Mouse (Mus musculus) right cerebral cortex, postnatal 4 days (tissue): ENCODE measurements around the gene Olfr1240.

Source experiments
- DNase-seq: peaks from one replicate; pipeline ENCODE4 v3.0.0-alpha.2; 2022

Gene Olfr1240

DNA sequence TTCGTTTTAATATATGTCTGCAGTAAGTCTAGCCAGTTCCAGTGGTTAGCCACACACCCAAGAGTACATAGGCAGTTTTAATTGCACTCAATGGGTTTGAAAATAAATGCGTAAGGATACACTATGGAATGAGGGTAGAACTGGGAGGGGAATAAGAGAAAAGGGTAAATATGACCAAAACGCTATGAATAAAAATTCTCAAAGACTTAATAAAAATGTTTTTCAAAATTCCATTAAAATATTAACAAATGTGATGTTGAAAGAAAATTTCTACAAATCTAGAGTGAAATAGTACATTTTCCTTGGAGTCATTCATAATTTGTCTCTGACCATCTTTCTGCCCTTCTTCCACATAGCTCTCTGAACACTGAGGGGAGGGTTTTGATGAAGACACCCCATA, at the start of gene Olfr1240:
Gene Olfr1240, minus strand, starts transcription at position 101 of the 400 bp plus-strand sequence.
- no peak for DNase-seq

DNA sequence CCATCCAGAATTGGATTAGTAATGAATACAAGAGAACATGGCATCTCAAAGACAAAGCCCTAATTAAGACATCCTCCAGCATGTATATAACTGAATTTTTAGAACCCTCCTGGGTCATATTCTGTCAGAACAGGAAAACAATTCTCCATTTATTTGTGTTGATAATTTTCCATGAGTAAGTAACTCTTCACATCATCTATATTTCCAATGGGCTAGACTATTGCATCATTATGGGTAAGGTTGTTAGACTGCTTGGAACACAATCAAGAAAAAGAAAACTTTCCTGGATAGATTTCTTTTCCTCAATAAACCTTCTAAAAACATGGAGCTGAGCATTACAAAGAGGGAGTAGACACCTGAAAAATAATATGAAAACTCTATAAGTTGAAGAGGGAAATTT, 44.2 kb upstream of the Olfr1240 start, which contains the start of gene Olfr1241:
Gene Olfr1241, minus strand, starts transcription at position 101 of the 400 bp plus-strand sequence.
- no peak for DNase-seq

DNA sequence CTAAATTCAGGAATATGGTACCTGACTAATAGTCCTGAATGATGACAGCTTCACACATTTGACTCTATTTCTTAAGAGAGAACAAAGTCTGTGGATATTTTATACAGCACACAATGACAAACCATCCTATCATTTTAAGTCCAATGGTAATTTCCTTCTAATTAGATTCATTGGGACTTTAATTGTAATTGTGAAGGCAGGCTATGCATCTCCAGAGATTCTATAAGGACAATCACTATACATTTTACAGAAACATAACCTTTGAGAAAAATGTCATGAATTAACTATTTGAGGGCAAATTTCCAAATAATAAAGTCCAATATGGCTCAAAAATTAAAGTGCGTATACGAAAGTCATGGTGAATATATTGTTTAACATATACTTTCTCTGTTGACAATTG, 22.5 kb downstream of the Olfr1240 start, which contains the start of gene Olfr1239:
Gene Olfr1239, minus strand, starts transcription at position 101 of the 400 bp plus-strand sequence.
- no peak for DNase-seq

DNA sequence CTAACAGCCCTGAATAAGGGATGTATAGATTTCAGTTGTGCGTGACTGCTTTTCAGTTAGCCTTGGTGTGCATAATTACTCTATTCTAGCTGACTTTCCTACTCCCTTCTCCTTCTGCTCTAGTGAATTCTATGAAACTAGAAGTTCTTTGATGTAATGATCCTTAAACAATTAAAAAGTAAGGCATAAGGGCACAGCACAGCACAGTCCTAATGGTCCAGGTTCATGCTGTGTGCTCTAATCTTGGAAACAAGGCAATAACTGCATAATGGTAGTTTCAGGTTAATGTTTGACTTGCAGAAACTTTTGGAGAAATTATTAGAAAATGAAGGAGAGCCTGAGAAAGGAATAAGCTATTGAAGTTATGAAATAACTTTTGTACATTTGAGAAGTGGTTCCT, 28.2 kb downstream of the Olfr1240 start:
- no peak for DNase-seq

DNA sequence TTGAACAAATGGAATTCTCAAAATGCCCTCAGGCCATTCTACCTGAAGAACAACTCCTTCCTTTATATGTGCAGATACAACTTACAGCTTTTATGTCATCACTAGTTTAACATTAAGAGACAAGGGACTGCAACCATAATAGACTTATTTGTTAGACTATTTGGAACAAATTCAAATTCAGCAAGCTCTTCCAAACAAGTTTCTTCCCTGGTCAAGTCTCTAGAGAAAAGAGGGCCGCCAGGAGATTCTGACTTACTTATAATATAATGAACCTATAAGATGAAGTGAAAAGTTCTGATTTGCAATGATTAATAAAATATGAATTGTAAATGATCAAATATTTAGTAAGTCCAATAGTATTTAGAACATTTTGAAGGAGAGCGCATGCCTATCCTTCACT, 33.2 kb downstream of the Olfr1240 start, which contains the start of gene Olfr1238:
Gene Olfr1238, minus strand, starts transcription at position 101 of the 400 bp plus-strand sequence.
- no peak for DNase-seq

DNA sequence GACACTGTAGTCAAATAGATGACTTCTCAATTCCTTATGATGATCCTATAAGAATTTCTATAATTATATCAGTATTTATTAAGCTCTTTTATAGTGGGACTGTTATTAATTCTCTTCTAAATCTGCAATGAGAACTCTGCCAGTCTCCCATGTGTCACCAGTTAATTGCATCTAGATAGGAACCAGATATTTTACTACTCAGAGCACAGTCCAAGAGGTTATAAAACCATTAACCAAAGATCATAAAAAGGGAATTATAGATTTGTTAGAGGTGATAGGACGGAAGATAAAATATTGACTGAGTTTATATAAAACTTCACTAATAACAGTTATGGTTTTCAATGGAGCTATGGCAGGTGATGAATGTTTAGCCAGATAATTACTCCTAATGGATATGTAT, 41.9 kb downstream of the Olfr1240 start:
- DNase-seq, result no peak
